Mouse (Mus musculus): Measurements from ENCODE around the gene Bri3bp.

DNA sequence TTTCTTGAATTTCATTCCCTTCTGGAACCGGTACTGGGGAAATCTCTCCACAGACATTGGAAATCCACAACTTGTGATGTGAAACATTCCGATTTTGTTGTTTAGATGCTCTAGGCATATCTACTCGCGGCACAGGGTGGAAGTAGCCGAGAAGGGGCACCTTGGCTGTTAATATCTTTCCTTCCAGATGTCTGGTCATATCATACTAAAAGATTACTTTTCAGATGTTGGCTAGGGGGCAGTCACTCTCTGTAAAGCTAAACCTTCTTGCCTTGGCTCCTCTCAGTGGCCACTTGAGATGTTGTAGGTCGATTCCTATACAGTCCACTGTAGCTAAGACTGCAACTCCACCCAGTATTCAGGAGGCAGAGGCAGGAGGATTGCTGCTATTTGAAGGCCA, 14.7 kb downstream of the Bri3bp start:
- TF ChIP-seq POLR2A (IDR thresholded peaks at IDR 0.05; ENCODE audit: extremely low read depth, insufficient read depth, low read length) (no peak), CTCF (IDR thresholded peaks at IDR 0.05; ENCODE audit: extremely low read depth, insufficient read depth, low read length) (no peak)

All from cortical plate, adult 2 months (tissue).